Comparison of ENCODE assay signal across 8 mouse cellular contexts in the genomic region with DNA sequence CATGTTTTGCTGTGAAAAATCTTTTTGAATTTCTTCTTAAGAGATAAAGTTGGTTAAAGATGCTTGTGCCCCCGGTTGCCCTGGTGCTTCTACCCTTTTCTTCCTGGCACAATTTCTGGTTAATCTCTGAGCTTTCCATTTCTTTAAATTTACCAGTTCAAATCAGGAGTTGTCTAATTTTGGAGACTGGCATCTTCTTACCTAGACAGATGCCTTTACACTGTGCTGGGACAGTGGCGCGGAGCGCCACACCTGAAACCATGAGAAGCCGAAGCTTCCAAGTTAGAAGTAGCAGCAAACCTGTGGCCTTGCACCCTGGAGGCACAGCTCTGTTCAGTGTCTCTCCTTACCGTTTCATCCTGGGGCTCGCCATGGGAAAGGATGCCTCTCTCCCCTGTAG. TPM values are rescaled to one million over a fixed set of nuclear protein-coding genes. Genes with fewer than 3 reads are reported as not detected.
DNase-seq lines count a peak whose midpoint lies in the region; ATAC-seq and TF ChIP-seq lines count a peak whose summit lies in the region.

No protein-coding gene starts in this region.

- no peak overlapping the region for H3K27ac ChIP-seq in heart, embryonic 15.5 days
- H3K27ac ChIP-seq in embryonic facial prominence, embryonic 12.5 days: no peak overlapping the region
- no peak overlapping the region for H3K27ac ChIP-seq in intestine, embryonic 14.5 days (ENCODE audit: low read depth)
- no peak overlapping the region for H3K27ac ChIP-seq in midbrain, postnatal 0 days (ENCODE audit: low read depth, low read length)

- 41% methylated on average over 7 of the region's 7 CpGs for WGBS in heart, embryonic 15.5 days
- WGBS in embryonic facial prominence, embryonic 12.5 days: 14% methylated on average over 7 of the region's 7 CpGs
- 29% methylated on average over 7 of the region's 7 CpGs for WGBS in intestine, embryonic 14.5 days
- WGBS in midbrain, postnatal 0 days: 33% methylated on average over 7 of the region's 7 CpGs

- peaks cover 15% of the 10 kb centered on the region for H3K27me3 ChIP-seq in heart, embryonic 15.5 days
- H3K27me3 ChIP-seq in embryonic facial prominence, embryonic 12.5 days: peaks cover 5% of the 10 kb centered on the region; the same call in 1 of the 2 replicates
- 0 out of 2 replicates have a peak, but pooled peaks cover 3% of the 10 kb centered on the region for H3K27me3 ChIP-seq in intestine, embryonic 14.5 days (replicated peaks; ENCODE audit: control insufficient read depth, insufficient read depth, low read length)
- H3K27me3 ChIP-seq in midbrain, postnatal 0 days (ENCODE audit: insufficient read depth, low read length): peaks cover 7% of the 10 kb centered on the region; the same call in 1 of the 2 replicates

- no peaks in the 10 kb centered on the region for H3K36me3 ChIP-seq in heart, embryonic 15.5 days
- peaks cover 8% of the 10 kb centered on the region; the same call in 1 of the 2 replicates for H3K36me3 ChIP-seq in embryonic facial prominence, embryonic 12.5 days
- 0 out of 2 replicates have a peak, but pooled peaks cover 3% of the 10 kb centered on the region for H3K36me3 ChIP-seq in intestine, embryonic 14.5 days (ENCODE audit: control insufficient read depth, insufficient read depth, low read length)
- H3K36me3 ChIP-seq in midbrain, postnatal 0 days (ENCODE audit: insufficient read depth, low read length): no peaks in the 10 kb centered on the region

- peak overlapping the region; percentile 68 for H3K4me2 ChIP-seq in heart, embryonic 15.5 days
- H3K4me2 ChIP-seq in embryonic facial prominence, embryonic 12.5 days (replicated peaks): peak overlapping the region; percentile 51
- peak overlapping the region; percentile 54 for H3K4me2 ChIP-seq in intestine, embryonic 14.5 days (ENCODE audit: low read length)
- H3K4me2 ChIP-seq in midbrain, postnatal 0 days (ENCODE audit: low read depth, low read length, poor library complexity, severe bottlenecking): peak overlapping the region; percentile 46

- H3K4me3 ChIP-seq in heart, embryonic 15.5 days: peak overlapping the region; percentile 50
- H3K4me3 ChIP-seq in embryonic facial prominence, embryonic 12.5 days: peak overlapping the region; percentile 45
- H3K4me3 ChIP-seq in intestine, embryonic 14.5 days (ENCODE audit: low read depth, low read length): peak overlapping the region; percentile 40
- peak overlapping the region; percentile 30 for H3K4me3 ChIP-seq in midbrain, postnatal 0 days (ENCODE audit: low read depth, low read length)

- ATAC-seq in heart, embryonic 15.5 days (replicated peaks; ENCODE audit: insufficient number of reproducible peaks, insufficient read depth, low FRiP score, low read depth): no peak
- no peak for ATAC-seq in embryonic facial prominence, embryonic 12.5 days (ENCODE audit: insufficient number of reproducible peaks, insufficient read depth, low FRiP score, low TSS enrichment)
- ATAC-seq in intestine, embryonic 14.5 days (replicated peaks; ENCODE audit: low FRiP score, low TSS enrichment, low read depth): no peak
- no peak for ATAC-seq in midbrain, postnatal 0 days (ENCODE audit: low FRiP score)

- H3K4me1 ChIP-seq in heart, embryonic 15.5 days (replicated peaks): peaks cover 24% of the 10 kb centered on the region
- H3K4me1 ChIP-seq in embryonic facial prominence, embryonic 12.5 days: peaks cover 41% of the 10 kb centered on the region
- peaks cover 14% of the 10 kb centered on the region; the same call in 1 of the 2 replicates for H3K4me1 ChIP-seq in intestine, embryonic 14.5 days (replicated peaks; ENCODE audit: control insufficient read depth, insufficient read depth, low read length)
- H3K4me1 ChIP-seq in midbrain, postnatal 0 days (ENCODE audit: insufficient read depth, low read length): no peaks in the 10 kb centered on the region; the same call in 1 of the 2 replicates

- H3K9ac ChIP-seq in heart, embryonic 15.5 days: peak overlapping the region; percentile 36
- H3K9ac ChIP-seq in embryonic facial prominence, embryonic 12.5 days: peak overlapping the region; percentile 39
- peak overlapping the region; percentile 51 for H3K9ac ChIP-seq in intestine, embryonic 14.5 days (ENCODE audit: low read length)
- H3K9ac ChIP-seq in midbrain, postnatal 0 days (replicated peaks; ENCODE audit: low read length, poor library complexity, severe bottlenecking): peak overlapping the region; percentile 33; the same call in 1 of the 2 replicates

- TF ChIP-seq CTCF in midbrain, postnatal 0 days (IDR thresholded peaks at IDR 0.05): no peak

- no peaks in the 10 kb centered on the region for H3K9me3 ChIP-seq in heart, embryonic 15.5 days (replicated peaks)
- H3K9me3 ChIP-seq in embryonic facial prominence, embryonic 12.5 days: no peaks in the 10 kb centered on the region
- H3K9me3 ChIP-seq in intestine, embryonic 14.5 days (ENCODE audit: control insufficient read depth, low read length): no peaks in the 10 kb centered on the region
- H3K9me3 ChIP-seq in midbrain, postnatal 0 days (ENCODE audit: low read length): no peaks in the 10 kb centered on the region

- no peak for DNase-seq in heart, adult 9 months (ENCODE audit: low spot score in 2 of 2)
- DNase-seq in intestine, embryonic 14.5 days (ENCODE audit: low spot score): peak; percentile 48
- DNase-seq in midbrain, postnatal 0 days (ENCODE audit: low spot score): no peak
- DNase-seq in cerebellum, postnatal 14 days: no peak
- no peak for DNase-seq in adrenal gland, postnatal 36 days
- DNase-seq in urinary bladder, postnatal 4 days (ENCODE audit: low spot score in 2 of 2): no peak

RNA-seq across cellular contexts. Expression of gene Tmem100, which starts 0.9 kb away (rescaled TPM):
- polyA plus RNA-seq in heart, embryonic 15.5 days (2015; fragmentation: Nextera tagmentation; extraction: Ambion mirVana): 13.7 and 14.1 TPM in 2 replicates
- 25.9 and 27.5 TPM in 2 replicates for polyA plus RNA-seq in embryonic facial prominence, embryonic 12.5 days (2016; fragmentation: Nextera tagmentation; extraction: Ambion mirVana)
- 17.3 and 19.2 TPM in 2 replicates for polyA plus RNA-seq in intestine, embryonic 14.5 days (2014; fragmentation: Nextera tagmentation; extraction: Ambion mirVana)
- total RNA-seq in midbrain, postnatal 0 days (2014; rRNA removed): 7.1 and 9.6 TPM in 2 replicates
- polyA plus RNA-seq in midbrain, postnatal 0 days (2015; fragmentation: Nextera tagmentation; extraction: Ambion mirVana): 12.5 and 15.0 TPM in 2 replicates
- 1 to 10 TPM; 3.3 to 7.1 TPM for total RNA-seq in adrenal gland, postnatal 36 days (2021)

RNA-seq across cellular contexts. Expression of gene Pctp, which starts 28.4 kb away (rescaled TPM):
- polyA plus RNA-seq in heart, embryonic 15.5 days (2015; fragmentation: Nextera tagmentation; extraction: Ambion mirVana): 7.0 and 8.3 TPM in 2 replicates
- 7.5 and 7.7 TPM in 2 replicates for polyA plus RNA-seq in embryonic facial prominence, embryonic 12.5 days (2016; fragmentation: Nextera tagmentation; extraction: Ambion mirVana)
- 9.7 and 10.4 TPM in 2 replicates for polyA plus RNA-seq in intestine, embryonic 14.5 days (2014; fragmentation: Nextera tagmentation; extraction: Ambion mirVana)
- 0.60 and 0.66 TPM in 2 replicates for total RNA-seq in midbrain, postnatal 0 days (2014; rRNA removed)
- polyA plus RNA-seq in midbrain, postnatal 0 days (2015; fragmentation: Nextera tagmentation; extraction: Ambion mirVana): 0.85 and 0.88 TPM in 2 replicates
- total RNA-seq in adrenal gland, postnatal 36 days (2021): 1 to 10 TPM; 5.0 to 9.0 TPM
